Mouse (Mus musculus) left cerebral cortex, postnatal 36 days (tissue): ENCODE results near the gene Etfa. TPM values are rescaled to one million over a fixed set of nuclear protein-coding genes. Genes with fewer than 3 reads are reported as not detected.

ENCODE experiments used
- DNase-seq, 2 experiments: peaks; one replicate each; pipeline ENCODE4 v3.0.0; 2021 to 2022; ENCODE audit warnings: low spot score in 2 of 2, mixed read lengths in 1 of 2
- intact Hi-C: fragments of 180-260 bp; cut with DNase I; formaldehyde crosslinking; loops from one replicate; pipeline ENCODE4 v1.15.1; 2025
- total RNA-seq, 2 experiments: library from RNA; stranded (reverse); gene quantifications; 2 replicates each; pipeline ENCODE4 v1.2.3; 2021

Gene Etfa
- total RNA-seq, 2 experiments from 2014 or later, result 38.7 to 44.6 TPM

DNA sequence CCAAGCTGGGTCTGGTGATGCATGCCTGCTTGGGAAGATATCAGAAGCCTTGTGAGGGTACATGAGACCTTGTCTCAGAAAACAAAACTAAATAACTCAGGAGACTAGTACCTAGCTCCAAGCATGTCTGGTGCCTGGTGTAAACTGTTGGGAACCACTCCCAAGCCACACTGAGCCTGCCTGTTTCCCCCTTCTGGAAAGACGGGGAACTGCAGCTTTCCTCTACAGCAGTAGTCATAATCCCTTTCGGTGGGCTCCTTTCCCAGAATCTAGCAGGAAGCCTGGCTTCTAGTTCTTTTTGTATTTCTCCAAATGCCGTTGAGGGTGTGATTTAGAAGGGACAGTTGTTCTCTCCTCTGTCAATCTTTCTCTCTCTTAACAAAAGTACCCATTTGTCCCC is 23.9 kb upstream of the Etfa start:
- peak in 1 of 2 experiments; percentile 15 for DNase-seq
- intact Hi-C loops, result loop anchor here (1.0 kb wide), 1 partner anchor 107 kb away; no protein-coding TSS in a partner anchor

DNA sequence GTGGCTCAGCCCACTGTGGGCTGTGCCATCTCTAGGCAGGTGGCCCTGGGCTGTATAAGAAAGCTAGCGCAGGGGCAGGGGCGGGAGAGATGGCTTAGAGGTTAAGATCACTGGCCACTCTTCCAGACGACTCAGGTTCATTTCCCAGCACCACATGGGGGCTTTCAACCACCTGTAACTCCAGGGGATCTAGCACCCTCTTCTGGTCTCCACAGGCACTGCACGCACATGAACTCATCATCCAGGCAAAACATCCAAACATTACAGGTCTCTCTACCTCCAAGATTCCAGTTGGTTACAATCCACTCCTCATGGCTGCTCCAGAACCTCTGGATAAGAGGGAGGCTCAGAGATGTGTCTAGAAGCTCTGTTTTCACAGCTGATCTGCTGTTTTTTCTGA is 13.7 kb upstream of the Etfa start:
- DNase-seq, result no peak

DNA sequence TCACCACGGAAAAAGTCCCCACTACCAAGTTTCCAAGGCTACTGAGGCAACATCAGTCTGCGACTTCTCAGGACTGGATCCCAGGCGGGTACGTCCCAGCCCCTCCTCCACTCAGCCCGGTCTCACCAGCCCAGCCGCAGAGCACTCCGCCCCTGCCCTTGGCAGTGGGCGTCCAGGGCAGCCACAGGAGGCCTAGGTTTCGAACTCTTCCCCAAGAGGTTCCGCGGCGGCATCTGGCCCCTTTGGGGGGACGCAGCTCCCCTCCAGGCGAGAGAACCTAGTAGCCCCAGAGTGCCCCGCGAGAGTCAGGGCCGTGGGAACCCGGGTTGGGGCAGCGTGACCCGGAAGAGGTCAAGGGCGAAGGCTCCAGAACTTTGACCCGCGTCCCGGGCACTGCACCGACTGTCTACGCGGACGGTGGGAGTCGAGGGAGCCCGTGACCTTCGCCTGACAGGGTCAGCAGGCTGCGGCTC is 486 bp downstream of the Etfa start:
- intact Hi-C loops, result no loop called here
- DNase-seq, result no peak

More for the DNA sequence above, 13.7 kb upstream of the Etfa start:
- intact Hi-C loops, result no loop called here

DNA sequence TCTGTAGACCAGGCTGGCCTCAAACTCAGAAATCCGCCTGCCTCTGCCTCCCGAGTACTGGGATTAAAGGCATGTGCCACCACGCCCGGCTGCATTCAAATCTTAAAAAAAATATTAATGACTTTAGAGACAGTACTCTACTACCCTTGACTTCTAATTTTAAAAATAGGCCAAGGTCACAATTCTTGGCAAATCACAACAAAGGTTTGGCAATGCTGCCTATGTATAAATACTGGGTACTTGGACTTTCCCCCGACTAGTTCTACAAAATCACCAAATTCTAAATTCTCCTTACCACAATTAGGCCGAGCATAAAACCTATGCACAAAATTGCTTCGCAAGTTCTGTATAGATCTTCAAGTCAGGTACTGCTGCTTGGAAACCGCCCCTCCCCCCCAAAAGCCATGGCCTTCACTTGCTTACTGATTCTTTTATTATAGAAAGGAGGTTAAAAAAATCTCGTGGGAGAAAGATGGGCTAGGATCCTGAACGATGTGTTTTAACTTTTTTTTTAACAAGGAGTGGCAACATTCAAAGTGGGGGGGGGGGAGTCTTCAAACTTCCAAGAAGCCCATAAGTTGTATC is 1.3 kb downstream of the Etfa start:
- no peak for DNase-seq

DNA sequence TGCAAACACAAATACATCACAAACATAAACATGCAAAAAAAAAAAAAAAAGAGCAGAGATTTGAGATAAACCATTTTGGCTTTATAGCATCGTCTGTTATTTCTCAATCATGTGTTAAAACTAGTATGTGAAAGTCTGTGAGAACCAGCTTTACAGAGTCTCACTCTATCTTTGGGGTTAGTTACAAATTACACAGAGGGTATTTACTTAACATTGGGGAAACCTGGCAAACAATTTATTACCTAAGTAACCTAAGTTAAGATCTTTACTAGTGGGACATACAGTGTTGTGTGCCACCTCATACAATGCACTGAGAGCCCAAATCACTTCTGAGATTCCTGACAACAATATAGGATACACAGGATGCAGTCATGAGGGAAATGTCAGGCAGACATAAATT is 2.3 kb downstream of the Etfa start:
- intact Hi-C loops, result no loop called here

More for the DNA sequence above, 1.3 kb downstream of the Etfa start:
- intact Hi-C loops, result no loop called here

DNA sequence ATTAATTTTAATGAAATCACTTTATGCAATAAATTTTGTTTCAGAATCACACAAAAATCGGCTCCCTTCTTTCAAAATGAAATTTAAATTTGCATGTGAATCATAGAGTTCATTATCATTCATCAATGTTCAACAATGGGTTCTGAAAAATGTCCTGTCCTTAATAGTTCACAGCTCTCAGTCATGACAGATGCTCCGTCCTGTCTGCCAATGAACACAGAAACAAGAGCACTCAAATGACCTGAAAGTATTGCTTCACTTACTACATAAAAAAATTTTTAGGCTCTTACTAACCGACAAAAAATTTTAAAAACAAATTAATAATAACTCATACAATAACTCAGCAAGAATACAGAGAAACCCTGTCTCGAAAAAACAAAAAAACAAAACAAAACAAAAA is 3.3 kb downstream of the Etfa start:
- DNase-seq, result no peak
- intact Hi-C loops, result no loop called here

More for the DNA sequence above, 2.3 kb downstream of the Etfa start:
- DNase-seq, result no peak

DNA sequence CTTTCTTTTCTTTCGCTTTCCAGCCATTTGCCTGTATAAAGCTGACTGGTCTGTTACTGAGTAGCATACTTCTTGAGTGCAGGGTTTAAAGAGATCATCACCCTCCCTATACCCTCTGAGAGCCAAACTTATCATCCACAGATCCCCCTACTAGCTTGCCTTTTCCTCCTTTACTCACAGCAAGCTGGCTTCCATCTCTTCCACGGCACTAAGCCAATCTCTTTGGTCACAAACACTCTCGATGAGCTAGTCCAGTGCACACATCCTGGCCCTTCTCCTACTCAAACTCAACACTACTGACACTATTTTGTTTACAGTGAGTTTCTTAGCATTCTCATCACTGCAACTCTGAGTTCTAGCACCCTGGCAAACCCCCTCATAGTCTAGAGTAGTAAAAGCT is 4.1 kb downstream of the Etfa start:
- DNase-seq, result no peak
- intact Hi-C loops, result no loop called here

DNA sequence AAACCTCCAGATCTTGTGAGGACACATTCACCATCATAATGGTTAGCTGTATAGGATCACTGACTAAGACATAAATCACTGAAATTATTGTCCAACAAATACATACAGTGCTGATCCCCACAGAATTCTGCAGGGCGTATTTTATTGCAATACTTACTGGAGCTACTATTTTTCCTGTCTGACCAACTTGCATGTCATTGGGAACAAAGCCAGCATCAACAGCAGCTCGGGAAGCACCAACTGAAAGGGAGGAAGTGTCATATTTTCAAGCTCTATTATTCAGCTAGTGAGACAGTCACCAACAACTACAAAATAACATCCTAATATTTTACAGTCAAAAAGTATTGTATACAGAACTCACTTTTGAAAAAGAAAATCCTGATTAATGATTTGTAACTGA is 29.9 kb downstream of the Etfa start:
- DNase-seq, result no peak
- intact Hi-C loops, result no loop called here

DNA sequence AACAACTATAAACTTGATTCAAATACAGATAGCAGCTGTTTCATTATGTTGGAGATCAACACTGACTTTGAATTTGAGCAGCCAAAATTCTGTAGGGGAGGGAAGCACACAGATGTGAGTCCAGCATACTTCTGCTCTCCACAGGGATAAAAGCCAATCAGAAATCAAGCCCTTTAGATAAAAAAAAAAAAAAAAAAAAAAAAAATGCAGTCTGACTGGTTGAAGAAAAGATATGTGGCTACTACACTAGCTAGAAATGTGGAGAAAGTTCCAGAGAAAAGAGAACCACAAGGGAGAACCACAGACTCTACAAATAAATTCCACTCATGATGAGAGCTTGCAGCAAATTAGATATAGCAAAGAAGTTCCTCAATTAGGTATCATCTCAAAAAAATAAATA is 33.3 kb downstream of the Etfa start:
- intact Hi-C loops, result no loop called here
- no peak for DNase-seq

DNA sequence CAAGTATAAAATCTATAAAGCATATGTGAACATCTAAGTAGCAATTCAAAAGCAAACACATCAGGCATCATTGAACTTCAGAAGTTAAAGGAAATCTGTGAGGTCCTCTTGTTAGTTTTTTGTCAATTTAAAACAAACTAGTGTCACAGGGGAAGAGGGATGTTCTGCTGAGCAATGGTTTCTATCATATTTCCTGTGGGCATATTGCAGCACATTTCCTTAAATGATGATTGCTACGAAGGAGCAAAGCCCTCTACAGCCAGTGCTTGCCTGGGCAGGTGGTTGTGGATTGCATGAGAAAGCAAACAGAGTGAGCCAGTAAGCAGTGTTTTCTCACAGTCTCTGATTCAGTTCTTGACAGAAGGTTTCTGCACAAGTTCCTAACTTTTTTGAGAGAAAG is 36.0 kb downstream of the Etfa start:
- no peak for DNase-seq
- intact Hi-C loops, result no loop called here

DNA sequence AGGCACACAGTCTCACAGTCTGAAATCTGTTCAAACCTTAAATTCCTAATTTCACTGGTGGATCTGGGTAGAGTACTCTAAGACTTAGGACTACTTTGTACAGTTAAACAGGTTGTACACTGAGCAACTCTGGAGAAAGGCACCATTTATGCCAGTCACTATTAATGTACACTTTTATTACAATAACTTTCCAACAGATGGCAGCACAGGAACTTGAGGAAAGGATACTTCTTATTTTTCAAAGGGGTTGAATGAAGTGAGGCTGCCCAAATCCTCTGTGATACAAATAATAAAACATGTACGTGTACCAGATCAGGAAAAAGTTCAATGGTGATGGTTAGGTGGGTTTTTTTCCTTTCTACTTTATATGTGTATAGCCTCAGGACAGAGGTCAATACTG is 43.6 kb downstream of the Etfa start:
- intact Hi-C loops, result no loop called here

DNA sequence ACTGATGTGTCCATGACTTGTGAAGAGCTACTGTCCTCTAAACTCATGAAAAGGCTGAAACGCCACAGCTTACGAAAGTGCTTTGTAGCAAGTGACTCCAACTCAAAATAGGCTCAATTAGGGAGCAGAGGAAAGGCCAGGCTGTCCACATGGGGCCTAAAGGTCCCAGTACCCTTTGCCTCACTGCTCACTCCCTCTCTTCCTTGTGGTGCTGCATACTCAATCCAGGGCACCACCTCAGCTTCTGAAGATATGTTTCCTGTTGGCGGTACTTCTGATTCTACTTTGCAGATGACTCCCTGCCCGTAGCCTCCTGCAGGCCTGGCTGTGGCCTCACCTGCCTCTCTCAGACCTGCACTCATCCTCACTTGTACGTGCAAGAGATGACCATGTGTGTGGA is 58.7 kb downstream of the Etfa start:
- intact Hi-C loops, result no loop called here
- no peak for DNase-seq

More for the DNA sequence above, 43.6 kb downstream of the Etfa start:
- no peak for DNase-seq

DNA sequence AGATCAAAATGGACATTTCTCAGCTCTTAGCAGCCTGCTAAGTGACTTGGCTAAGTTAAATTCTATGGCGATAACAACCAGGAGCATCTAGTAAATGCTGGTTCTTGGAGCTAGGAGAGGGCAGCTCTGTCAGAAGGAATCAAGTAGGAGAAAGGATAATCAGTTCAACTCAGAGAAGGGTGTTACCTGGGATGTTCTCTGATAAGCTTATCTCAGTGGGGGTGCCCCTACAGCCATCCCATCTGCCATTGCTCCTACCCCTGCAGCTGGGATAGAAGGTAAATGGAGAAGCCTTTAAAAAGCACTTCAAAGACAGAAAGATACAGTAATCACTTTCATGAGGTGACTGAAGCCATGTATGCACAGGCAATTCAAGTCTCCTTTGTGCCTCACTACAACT is 59.1 kb downstream of the Etfa start:
- DNase-seq, result no peak
- intact Hi-C loops, result no loop called here

DNA sequence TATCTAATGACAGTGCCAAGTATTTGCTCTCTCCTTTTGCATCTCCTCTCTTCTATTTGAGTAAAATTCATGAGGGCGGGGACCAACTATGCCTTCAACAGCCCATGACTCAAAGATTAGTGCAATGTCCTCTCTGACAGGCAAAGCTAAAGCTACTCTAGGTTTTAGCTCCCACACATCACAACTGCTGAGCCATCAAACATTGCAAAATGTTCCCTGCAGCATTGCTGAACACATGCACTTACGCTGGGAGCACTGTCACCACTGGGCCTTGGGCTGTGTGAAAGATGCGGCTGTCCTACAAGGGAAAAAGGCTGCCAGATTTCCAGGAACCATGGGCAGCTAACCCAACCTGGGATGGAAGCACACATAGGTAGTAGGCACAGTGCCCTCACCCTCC is 60.6 kb downstream of the Etfa start:
- peak in 1 of 2 experiments; percentile 21 for DNase-seq
- intact Hi-C loops, result no loop called here

DNA sequence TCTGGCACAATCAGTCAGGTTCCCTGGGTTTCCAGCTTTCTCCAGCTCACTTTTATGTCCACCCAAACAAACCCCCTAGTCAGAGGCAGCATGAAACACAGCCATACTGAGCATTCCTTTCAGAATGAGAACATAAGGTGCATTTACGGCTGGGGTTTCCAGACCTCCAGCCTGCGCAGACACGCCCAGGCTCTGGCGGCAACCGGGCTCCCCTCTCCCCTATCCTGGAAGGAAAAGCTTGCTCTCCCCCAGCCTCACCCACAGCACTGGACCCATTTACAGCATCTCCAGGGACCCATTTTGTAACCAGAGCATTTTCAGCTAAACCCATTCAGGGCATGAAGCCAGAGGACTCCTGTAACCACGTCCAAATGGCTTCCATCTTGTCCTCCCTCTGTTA is 62.0 kb downstream of the Etfa start:
- DNase-seq, result no peak
- intact Hi-C loops, result no loop called here

DNA sequence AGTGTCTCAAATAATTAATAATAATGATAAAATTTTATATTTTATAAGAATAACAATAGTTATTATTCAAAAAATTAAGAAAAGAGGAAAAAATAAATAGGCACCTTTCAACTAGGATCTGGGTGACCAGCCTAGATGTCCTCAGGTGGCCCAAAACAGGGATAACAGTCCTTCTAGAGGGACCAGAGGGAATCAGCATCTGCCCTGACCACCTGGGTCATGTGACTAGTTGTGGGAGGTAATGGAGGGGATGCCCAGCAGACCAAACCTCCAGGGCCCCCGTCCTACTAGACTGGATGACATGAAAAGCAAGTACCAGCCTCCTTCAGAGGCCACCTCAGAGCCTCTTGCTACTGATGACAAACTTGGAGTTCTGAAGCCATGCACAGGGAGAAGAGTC is 62.9 kb downstream of the Etfa start:
- intact Hi-C loops, result no loop called here
- DNase-seq, result no peak

DNA sequence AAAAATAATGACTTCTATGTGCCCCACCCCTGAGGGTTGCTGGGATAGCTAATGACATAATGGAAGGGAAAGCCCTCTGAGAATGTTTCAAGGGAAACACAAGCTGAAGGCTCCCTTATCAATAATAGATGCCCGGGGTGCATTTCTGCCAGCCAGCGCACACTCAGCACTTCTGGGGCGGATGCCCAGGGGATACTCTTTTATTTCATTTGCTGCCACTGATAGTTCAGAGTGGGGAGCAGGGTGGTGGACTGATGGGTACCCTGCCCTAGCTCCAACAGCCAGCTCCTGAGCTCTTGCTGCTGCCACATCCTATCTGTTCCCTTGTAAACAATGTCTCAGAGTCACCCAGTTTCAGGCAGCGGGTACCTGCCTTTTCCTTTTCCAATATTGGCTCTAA is 64.5 kb downstream of the Etfa start:
- DNase-seq, result no peak
- intact Hi-C loops, result no loop called here

DNA sequence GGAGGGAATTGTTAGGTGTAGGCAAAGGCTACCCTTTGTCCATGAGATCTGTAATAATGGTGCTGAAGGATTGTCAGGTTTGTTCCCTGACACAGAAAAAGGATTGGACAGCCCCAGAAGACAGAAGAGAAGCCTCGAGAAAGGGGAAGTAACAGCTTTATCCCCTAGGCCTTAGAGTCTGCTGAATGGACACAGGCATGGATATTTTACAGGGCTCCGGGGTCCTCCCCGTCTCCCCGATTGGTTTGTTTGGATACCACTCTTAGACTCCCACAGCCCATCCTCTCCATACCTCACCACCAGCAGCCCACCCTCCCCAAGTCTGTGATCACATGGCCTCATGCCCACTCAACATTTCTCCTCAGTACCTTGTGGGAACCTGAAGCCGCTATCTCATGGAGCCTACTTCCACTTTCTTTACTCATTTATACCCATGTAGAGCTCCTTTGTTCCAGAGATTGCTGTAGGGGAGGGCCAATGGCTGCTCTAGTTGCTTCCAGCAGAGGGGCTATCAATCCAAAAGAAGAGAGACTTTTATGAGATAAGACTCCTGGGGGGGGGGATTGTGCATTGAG is 72.8 kb downstream of the Etfa start:
- DNase-seq, result no peak
- intact Hi-C loops, result no loop called here

DNA sequence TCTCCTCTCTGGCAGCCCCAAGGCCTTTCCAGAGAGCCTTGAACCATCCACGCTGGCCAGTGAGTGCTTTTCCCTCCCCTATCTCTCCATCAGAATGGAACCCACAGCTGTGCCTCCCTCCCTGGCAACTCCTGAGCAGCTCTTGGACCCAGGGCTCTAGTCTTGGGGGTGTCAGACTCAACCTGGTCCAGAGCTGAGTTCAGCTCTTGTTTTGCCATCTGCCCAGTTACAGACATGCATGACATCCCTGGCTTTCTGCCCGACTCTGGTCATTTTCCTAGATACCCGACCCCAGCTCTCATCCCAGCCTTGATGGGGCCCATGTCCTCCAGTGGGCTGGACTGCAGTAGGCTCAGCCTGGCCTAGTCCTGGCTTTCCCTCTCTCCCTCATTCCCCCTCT is 73.6 kb downstream of the Etfa start:
- no peak for DNase-seq
- intact Hi-C loops, result no loop called here

DNA sequence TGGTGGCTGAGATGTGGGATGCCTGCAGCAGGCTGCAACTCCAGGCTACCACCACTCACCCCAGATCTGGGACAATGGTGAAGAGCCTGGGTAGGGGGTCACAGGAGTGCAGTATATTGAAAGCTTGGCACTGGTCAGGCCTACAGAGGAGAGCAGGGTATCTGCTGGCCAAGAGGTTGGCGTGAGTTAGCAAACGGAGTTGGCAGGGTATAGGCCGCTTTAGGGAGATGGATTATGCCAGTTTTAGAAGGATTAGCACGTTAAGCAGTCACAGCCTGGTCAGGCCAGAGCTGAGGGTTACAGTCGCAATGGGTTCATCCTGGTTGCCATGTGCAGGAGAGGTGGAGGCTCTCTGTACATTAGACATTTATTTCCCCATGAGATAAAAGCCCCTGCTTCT is 78.2 kb downstream of the Etfa start:
- no peak for DNase-seq
- intact Hi-C loops, result no loop called here

DNA sequence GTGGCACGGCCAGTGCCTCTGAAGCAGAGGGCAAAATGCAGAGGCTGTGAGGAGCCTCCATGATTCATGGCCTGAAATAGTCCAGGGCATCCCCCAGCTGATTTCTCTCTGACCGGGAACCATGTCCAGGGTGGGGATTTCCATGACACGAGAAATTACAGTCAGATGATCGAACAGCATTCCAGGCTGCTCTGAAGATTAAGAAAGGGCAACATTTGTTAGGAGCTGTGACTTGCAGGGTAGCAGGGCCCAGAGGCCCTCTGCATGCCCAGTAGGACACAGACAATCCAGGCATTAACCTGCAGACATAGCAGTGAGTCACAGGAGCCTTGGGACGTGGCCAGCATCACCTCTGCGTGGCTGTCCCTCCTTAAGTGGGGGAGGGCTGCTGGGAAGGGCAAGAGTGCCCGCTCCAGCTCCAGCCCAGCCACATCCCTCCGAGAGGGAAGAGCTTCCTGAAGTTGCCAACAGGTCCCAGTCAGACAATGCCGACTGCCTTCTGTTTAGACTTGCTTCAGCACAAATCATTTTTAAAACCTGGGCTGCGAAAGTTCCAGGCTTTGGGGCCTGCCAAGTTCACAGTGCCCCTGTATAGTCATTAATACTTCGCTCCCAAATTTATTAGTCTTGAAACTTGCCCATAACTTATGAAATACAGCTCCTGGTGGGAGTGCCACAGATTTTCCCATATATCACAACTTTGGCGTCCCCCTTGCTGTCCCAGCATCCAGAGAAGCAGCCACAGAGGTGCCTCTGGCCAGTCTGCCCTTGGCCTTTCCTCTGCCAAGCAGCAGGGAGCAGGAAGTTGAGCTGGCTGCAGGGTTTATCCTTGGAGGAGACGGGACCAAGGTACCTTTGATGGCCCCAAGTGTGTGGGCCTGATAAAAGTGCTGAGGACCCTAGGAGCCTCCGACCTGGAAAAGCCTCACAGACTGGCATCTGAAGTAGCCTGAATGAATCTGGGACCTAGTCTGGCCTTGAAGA is 79.4 kb downstream of the Etfa start:
- intact Hi-C loops, result no loop called here
- DNase-seq, result no peak
